In the genomic region with DNA sequence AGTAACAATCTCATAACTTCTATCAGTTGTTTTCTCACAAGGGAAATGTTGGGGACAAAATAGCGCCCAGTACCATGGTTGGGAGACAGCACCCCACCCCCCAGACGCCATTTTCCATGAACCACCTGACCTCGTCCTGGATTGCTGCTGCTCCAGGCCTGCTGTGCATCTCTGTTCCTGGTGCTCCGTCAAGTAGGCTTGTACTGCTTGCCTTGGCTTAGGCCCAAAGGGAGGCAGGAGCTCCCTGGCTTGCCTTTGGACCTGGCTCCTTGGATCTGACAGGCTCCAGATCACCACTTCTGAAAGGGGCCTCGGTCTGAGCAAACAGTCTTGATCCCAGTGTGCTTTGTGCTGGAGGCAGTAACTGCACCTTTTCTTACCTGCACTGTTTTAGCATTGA, we compare ENCODE assay signal across 13 mouse cellular contexts. TPM values are rescaled to one million over a fixed set of nuclear protein-coding genes. Genes with fewer than 3 reads are reported as not detected.
DNase-seq lines count a peak whose midpoint lies in the region; TF ChIP-seq lines count a peak whose summit lies in the region.
"Had no signal": no experiment of that assay in that cellular context is flagged by ENCODE, and none has a peak within 500 bp of the region (broad histone marks: within the 10 kb centered on the region; RNA-seq: fewer than 3 reads in every experiment).

No protein-coding gene starts in this region.

- peak; percentile 65 for DNase-seq in cerebellum, adult 11-12 months
- no peak for DNase-seq in cerebellum, adult 11 months
- DNase-seq in urinary bladder, postnatal 14 days (ENCODE audit: low spot score) = peak; percentile 45
- DNase-seq in urinary bladder, postnatal 10 days (ENCODE audit: low spot score) = no peak
- peak; percentile 47 for DNase-seq in lung, adult 2 months
- no peak for DNase-seq in c-Kit-positive CD71-positive TER-119-positive erythroid progenitor cells, embryonic 14.5 days (ENCODE audit: low spot score)
- no peak for DNase-seq in spleen, adult 18-20 months
- no peak for DNase-seq in T-cell, adult 2 months (ENCODE audit: low spot score)
- DNase-seq: adrenal gland, postnatal 25 days had no signal

- no peak for TF ChIP-seq POLR2A in lung, adult 2 months (IDR thresholded peaks at IDR 0.05; ENCODE audit: borderline replicate concordance, extremely low read depth, low read depth, low read length)

- H3K4me1 ChIP-seq in lung, adult 2 months (ENCODE audit: control insufficient read depth, insufficient read depth, low read length) = peaks cover 18% of the 10 kb centered on the region

- TF ChIP-seq CTCF in lung, adult 2 months (IDR thresholded peaks at IDR 0.05; ENCODE audit: insufficient read depth, low read length) = no peak

- 52% methylated on average over 5 of the region's 5 CpGs for WGBS in lung, adult 2 months

- no peak overlapping the region for H3K4me3 ChIP-seq in lung, adult 2 months (replicated peaks; ENCODE audit: extremely low read depth, low read depth, low read length)
- H3K4me3 ChIP-seq: embryonic facial prominence, embryonic 10.5 days; limb, embryonic 15.5 days; midbrain, embryonic 12.5 days; neural tube, embryonic 13.5 days had no signal

RNA-seq across cellular contexts. Expression of gene Get4, which starts 7.7 kb away (rescaled TPM):
- 105 and 162 TPM in 2 replicates for polyA plus RNA-seq in lung, adult 2 months (2012; rRNA removed)

RNA-seq across cellular contexts. Expression of gene Sun1, which starts 59.4 kb away (rescaled TPM):
- 48.5 and 57.9 TPM in 2 replicates for polyA plus RNA-seq in lung, adult 2 months (2012; rRNA removed)

Comparison
In these comparisons a context has a peak if more than half of its experiments do, and no peak if none do; other contexts are left out.
1. DNase-seq: peak in cerebellum, adult 11-12 months (single experiment), urinary bladder, postnatal 14 days (single experiment) and lung, adult 2 months (single experiment); none in cerebellum, adult 11 months (single experiment), urinary bladder, postnatal 10 days (single experiment), c-Kit-positive CD71-positive TER-119-positive erythroid progenitor cells, embryonic 14.5 days (single experiment), spleen, adult 18-20 months (0 of 2) and T-cell, adult 2 months (single experiment).